Mouse (Mus musculus) embryonic facial prominence, embryonic 12.5 days (tissue): ENCODE results near the gene Peak1. TPM values are rescaled to one million over a fixed set of nuclear protein-coding genes. Genes with fewer than 3 reads are reported as not detected.

Source experiments
- ATAC-seq: fragments of 200-750 bp; cut with Nextera tagmentation; 2 replicates; pipeline ENCODE4 v1.8.0; 2017; ENCODE audit not compliant: insufficient number of reproducible peaks, insufficient read depth, low FRiP score, low TSS enrichment
- H3K27ac ChIP-seq: fragments of 300-500 bp; sonication (generic); 2 replicates; pipeline ENCODE4 v1.5.1; 2016; ENCODE audit warnings: mild to moderate bottlenecking
- H3K27me3 ChIP-seq: fragments of 300-500 bp; sonication (generic); 2 replicates; pipeline ENCODE4 v1.6.1; 2016; ENCODE audit warnings: mild to moderate bottlenecking, moderate library complexity
- H3K36me3 ChIP-seq: fragments of 300-500 bp; sonication (generic); 2 replicates; pipeline ENCODE4 v1.6.1; 2016; ENCODE audit warnings: mild to moderate bottlenecking
- H3K4me1 ChIP-seq: fragments of 300-500 bp; sonication (generic); 2 replicates; pipeline ENCODE4 v1.6.1; 2016
- H3K4me2 ChIP-seq: fragments of 300-500 bp; sonication (generic); replicated peaks from 2 replicates; pipeline ENCODE4 v1.6.1; 2016; ENCODE audit warnings: mild to moderate bottlenecking, moderate library complexity
- H3K4me3 ChIP-seq: fragments of 300-500 bp; sonication (generic); 2 replicates; pipeline ENCODE4 v1.5.1; 2016; ENCODE audit warnings: mild to moderate bottlenecking
- H3K9ac ChIP-seq: fragments of 300-500 bp; sonication (generic); 2 replicates; pipeline ENCODE4 v1.6.1; 2016; ENCODE audit warnings: mild to moderate bottlenecking, moderate library complexity
- H3K9me3 ChIP-seq: fragments of 300-500 bp; sonication (generic); 2 replicates; pipeline ENCODE4 v1.6.1; 2016; ENCODE audit warnings: mild to moderate bottlenecking, moderate library complexity
- WGBS: fragments of 180-500 bp; shearing (Covaris S2); methylation state at CpG from one replicate; pipeline ENCODE4 v1.1.7; 2016; 5-methylcytosine and 5-hydroxymethylcytosine counted together
- polyA plus RNA-seq: library from polyadenylated mRNA; unstranded; fragments of >200 nt; fragmentation: Nextera tagmentation; extraction: Ambion mirVana; gene quantifications from 2 replicates; pipeline ENCODE4 v1.2.1, GENCODE M21; 2016

The Peak1 gene
- polyA plus RNA-seq, 1 experiment from 2014 or later = 12.0 TPM

GRCm38 (mm10) chr9:56346321-56346720, 71.5 kb downstream of the Peak1 start:
- no peaks in the 10 kb centered on the region for H3K4me1 ChIP-seq
- ATAC-seq = no peak
- H3K9me3 ChIP-seq = no peaks in the 10 kb centered on the region
- H3K4me3 ChIP-seq = no peak overlapping the region
- 32% methylated on average over 6 of the region's 6 CpGs for WGBS
- no peak overlapping the region for H3K9ac ChIP-seq
- no peak overlapping the region for H3K27ac ChIP-seq
- no peaks in the 10 kb centered on the region for H3K27me3 ChIP-seq
- no peak overlapping the region for H3K4me2 ChIP-seq
- H3K36me3 ChIP-seq = no peaks in the 10 kb centered on the region

DNA sequence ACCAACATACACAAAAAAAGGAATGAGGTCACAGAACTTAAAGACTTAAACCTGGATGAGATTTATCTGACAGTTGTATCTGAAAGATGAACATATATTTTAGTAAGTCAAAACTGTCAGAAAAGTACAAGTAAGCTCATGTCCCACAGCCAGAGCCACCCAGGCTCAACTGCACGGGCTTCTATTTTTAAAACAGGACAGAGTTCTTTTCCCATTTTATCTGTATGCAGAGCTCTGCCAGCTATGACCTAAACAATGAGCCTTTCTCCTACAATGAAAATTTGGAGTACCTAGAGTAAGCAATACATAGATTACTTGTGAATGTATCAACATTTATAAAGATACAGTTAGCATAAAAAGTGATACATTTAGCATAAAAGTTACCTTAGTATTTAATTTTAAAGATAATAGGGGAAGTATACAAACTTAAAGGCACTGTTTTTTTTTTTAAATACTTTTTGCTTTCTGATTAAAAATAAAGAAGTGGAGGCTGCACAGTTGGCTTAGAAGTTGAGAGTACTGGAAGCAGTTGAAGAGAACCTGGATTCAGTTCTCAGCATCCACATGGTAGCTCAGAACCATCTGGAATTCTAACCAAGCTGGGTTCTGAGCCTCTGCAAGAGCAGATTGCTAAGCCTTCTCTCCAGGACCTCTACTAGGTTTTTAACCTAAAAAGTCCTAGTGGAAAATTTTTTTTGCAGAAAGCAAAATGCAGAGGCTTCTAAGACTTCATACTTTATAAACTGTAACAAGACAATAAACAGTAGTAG, 78.3 kb downstream of the Peak1 start:
- H3K27me3 ChIP-seq = no peaks in the 10 kb centered on the region
- H3K9ac ChIP-seq = no peak overlapping the region
- no peaks in the 10 kb centered on the region for H3K9me3 ChIP-seq
- ATAC-seq = no peak
- H3K4me3 ChIP-seq = no peak overlapping the region
- WGBS = 69% methylated on average over 1 of the region's 1 CpGs
- H3K36me3 ChIP-seq = no peaks in the 10 kb centered on the region
- no peak overlapping the region for H3K4me2 ChIP-seq
- H3K4me1 ChIP-seq = no peaks in the 10 kb centered on the region
- no peak overlapping the region for H3K27ac ChIP-seq

GRCm38 (mm10) chr9:56334363-56334762, 83.5 kb downstream of the Peak1 start:
- H3K4me1 ChIP-seq = no peaks in the 10 kb centered on the region
- H3K4me2 ChIP-seq = no peak overlapping the region
- H3K4me3 ChIP-seq = no peak overlapping the region
- ATAC-seq = no peak
- 91% methylated on average over 12 of the region's 12 CpGs for WGBS
- no peak overlapping the region for H3K27ac ChIP-seq
- no peak overlapping the region for H3K9ac ChIP-seq
- no peaks in the 10 kb centered on the region for H3K36me3 ChIP-seq
- no peaks in the 10 kb centered on the region for H3K27me3 ChIP-seq
- H3K9me3 ChIP-seq = no peaks in the 10 kb centered on the region

GRCm38 (mm10) chr9:56332774-56333173, 85.1 kb downstream of the Peak1 start:
- Histone ChIP-seq H3K27ac (no peak overlapping the region), H3K27me3 (no peaks in the 10 kb centered on the region), H3K4me2 (no peak overlapping the region), H3K36me3 (no peaks in the 10 kb centered on the region), H3K4me3 (no peak overlapping the region), H3K4me1 (no peaks in the 10 kb centered on the region), H3K9me3 (no peaks in the 10 kb centered on the region), H3K9ac (no peak overlapping the region)
- no peak for ATAC-seq

GRCm38 (mm10) chr9:56326511-56327005, 91.3 kb downstream of the Peak1 start:
- no peak overlapping the region for H3K27ac ChIP-seq
- H3K4me2 ChIP-seq = no peak overlapping the region
- no peaks in the 10 kb centered on the region for H3K27me3 ChIP-seq
- H3K36me3 ChIP-seq = no peaks in the 10 kb centered on the region
- 88% methylated on average over 8 of the region's 8 CpGs for WGBS
- H3K9ac ChIP-seq = no peak overlapping the region
- H3K9me3 ChIP-seq = no peaks in the 10 kb centered on the region
- peaks cover 6% of the 10 kb centered on the region; the same call in 1 of the 2 replicates for H3K4me1 ChIP-seq
- no peak overlapping the region for H3K4me3 ChIP-seq
- ATAC-seq = no peak

- ATAC-seq = no peak
Measured at GRCm38 (mm10) chr9:56325725-56326124, 92.1 kb downstream of the Peak1 start.

GRCm38 (mm10) chr9:56324576-56325355, 93.1 kb downstream of the Peak1 start:
- Histone ChIP-seq H3K9ac (no peak overlapping the region), H3K9me3 (no peaks in the 10 kb centered on the region), H3K4me2 (peak overlapping the region; percentile 37), H3K36me3 (no peaks in the 10 kb centered on the region), H3K4me1 (peaks cover 6% of the 10 kb centered on the region; the same call in 1 of the 2 replicates), H3K27ac (peak overlapping the region; percentile 75; the same call in 1 of the 2 replicates), H3K27me3 (no peaks in the 10 kb centered on the region), H3K4me3 (peak overlapping the region; percentile 8; the same call in 1 of the 2 replicates)
- ATAC-seq = no peak
- 30% methylated on average over 16 of the region's 16 CpGs for WGBS

More at GRCm38 (mm10) chr9:56325725-56326124, 92.1 kb downstream of the Peak1 start:
- Histone ChIP-seq H3K4me2 (no peak overlapping the region), H3K27ac (no peak overlapping the region), H3K4me1 (peaks cover 6% of the 10 kb centered on the region; the same call in 1 of the 2 replicates), H3K9ac (no peak overlapping the region), H3K36me3 (no peaks in the 10 kb centered on the region), H3K4me3 (no peak overlapping the region), H3K27me3 (no peaks in the 10 kb centered on the region), H3K9me3 (no peaks in the 10 kb centered on the region)
- 95% methylated on average over 5 of the region's 5 CpGs for WGBS

DNA sequence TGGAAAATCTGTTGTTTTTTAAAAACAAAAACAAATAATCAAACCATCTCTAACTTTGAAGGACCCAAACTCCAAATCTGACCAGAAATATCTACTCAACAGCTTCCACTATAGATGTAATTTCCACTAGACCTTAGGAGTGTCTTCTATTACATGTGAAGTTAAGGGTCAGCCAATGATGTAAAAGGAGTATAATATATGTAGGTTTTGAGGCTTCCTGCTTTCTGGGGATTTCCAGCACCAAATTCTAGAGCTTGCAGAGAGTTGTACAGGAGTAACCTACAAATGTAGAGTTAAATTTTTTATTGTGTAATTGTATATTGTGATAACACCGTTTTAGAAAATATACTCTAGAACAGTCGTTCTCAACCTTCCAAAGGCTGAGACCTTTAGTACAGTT, 96.6 kb downstream of the Peak1 start:
- Histone ChIP-seq H3K9me3 (0 out of 2 replicates have a peak, but pooled peaks cover 4% of the 10 kb centered on the region), H3K27ac (no peak overlapping the region), H3K27me3 (no peaks in the 10 kb centered on the region), H3K4me3 (no peak overlapping the region), H3K36me3 (no peaks in the 10 kb centered on the region), H3K4me2 (no peak overlapping the region), H3K4me1 (peaks cover 6% of the 10 kb centered on the region; the same call in 1 of the 2 replicates), H3K9ac (no peak overlapping the region)
- 87% methylated on average over 2 of the region's 2 CpGs for WGBS
- ATAC-seq = no peak

- peaks cover 4% of the 10 kb centered on the region; the same call in 1 of the 2 replicates for H3K4me1 ChIP-seq
- WGBS = 77% methylated on average over 3 of the region's 3 CpGs
- H3K4me3 ChIP-seq = no peak overlapping the region
- no peak overlapping the region for H3K27ac ChIP-seq
- no peaks in the 10 kb centered on the region for H3K27me3 ChIP-seq
- no peak overlapping the region for H3K9ac ChIP-seq
- no peak for ATAC-seq
- no peaks in the 10 kb centered on the region for H3K36me3 ChIP-seq
- H3K4me2 ChIP-seq = no peak overlapping the region
- H3K9me3 ChIP-seq = 0 out of 2 replicates have a peak, but pooled peaks cover 4% of the 10 kb centered on the region
Measured at GRCm38 (mm10) chr9:56314326-56314725, 103.5 kb downstream of the Peak1 start.

DNA sequence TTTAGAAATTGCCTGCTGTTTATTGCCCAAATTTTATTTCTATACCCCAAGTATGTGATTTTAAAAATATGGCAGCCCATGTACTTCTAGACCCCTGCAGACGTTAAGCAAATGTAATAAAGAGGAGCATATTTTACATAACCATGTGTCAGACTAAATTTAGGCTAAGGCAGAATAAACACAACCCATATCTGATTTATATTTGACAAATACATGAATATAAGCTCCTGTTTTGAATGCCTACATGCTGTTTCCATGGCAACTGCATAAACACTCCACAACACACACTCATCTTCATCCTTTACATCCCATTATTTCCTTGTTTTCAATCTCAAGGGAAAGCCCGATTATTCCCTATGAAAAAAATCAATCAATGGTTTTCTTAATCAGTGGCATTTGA, 108.8 kb downstream of the Peak1 start:
- no peak overlapping the region for H3K9ac ChIP-seq
- H3K9me3 ChIP-seq = no peaks in the 10 kb centered on the region
- H3K4me3 ChIP-seq = no peak overlapping the region
- H3K27me3 ChIP-seq = no peaks in the 10 kb centered on the region
- 61% methylated on average over 2 of the region's 2 CpGs for WGBS
- H3K36me3 ChIP-seq = no peaks in the 10 kb centered on the region
- H3K4me1 ChIP-seq = peaks cover 4% of the 10 kb centered on the region; the same call in 1 of the 2 replicates
- ATAC-seq = no peak
- no peak overlapping the region for H3K27ac ChIP-seq
- H3K4me2 ChIP-seq = no peak overlapping the region

DNA sequence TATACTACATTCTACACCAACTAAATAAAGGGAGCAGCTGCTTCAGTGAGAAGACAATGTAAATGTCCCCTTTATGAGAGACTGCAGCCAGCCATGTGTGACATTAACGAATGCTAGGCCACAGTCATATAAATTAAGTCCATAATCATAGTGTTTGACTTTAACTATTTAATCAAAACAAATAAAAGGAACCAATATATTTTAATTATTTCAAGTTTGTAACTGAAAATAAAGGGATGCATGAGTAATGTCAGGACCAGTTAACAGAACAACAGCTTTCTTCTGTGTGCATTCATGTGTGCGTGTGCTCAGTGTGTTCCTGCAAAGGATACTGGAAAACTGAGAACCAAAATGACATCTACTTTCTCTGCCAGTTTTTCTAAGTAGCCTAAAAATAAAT, 113.3 kb downstream of the Peak1 start:
- H3K27ac ChIP-seq = no peak overlapping the region
- no peaks in the 10 kb centered on the region for H3K9me3 ChIP-seq
- ATAC-seq = no peak
- H3K27me3 ChIP-seq = no peaks in the 10 kb centered on the region
- no peak overlapping the region for H3K4me2 ChIP-seq
- no peak overlapping the region for H3K4me3 ChIP-seq
- 76% methylated on average over 2 of the region's 2 CpGs for WGBS
- H3K36me3 ChIP-seq = no peaks in the 10 kb centered on the region
- peaks cover 4% of the 10 kb centered on the region; the same call in 1 of the 2 replicates for H3K4me1 ChIP-seq
- no peak overlapping the region for H3K9ac ChIP-seq
